Mouse (Mus musculus): ENCODE data around the gene Ptprm.

Ptprm gene

DNA sequence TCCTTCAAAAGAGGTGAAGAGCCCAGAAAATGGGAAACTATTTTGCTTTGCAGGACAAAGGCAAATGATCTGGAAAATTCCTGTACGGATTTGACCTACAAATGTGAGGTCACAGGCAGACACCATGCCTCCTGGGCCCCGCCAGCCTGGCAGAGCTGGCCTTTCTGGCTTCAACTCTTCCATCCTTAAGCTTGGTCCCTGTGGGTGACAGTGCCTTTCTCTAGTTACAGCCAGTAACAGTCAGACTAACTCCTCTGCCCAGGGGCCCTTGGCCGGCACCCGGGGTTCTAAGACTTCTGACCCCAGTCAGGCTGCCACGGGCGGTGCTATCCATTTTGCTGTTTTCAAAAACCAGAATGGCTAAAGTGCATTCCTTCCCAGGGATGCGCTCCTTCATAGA, 217.4 kb downstream of the Ptprm start:
- DNase-seq (ENCODE audit: low read depth, low spot score), result no peak

DNA sequence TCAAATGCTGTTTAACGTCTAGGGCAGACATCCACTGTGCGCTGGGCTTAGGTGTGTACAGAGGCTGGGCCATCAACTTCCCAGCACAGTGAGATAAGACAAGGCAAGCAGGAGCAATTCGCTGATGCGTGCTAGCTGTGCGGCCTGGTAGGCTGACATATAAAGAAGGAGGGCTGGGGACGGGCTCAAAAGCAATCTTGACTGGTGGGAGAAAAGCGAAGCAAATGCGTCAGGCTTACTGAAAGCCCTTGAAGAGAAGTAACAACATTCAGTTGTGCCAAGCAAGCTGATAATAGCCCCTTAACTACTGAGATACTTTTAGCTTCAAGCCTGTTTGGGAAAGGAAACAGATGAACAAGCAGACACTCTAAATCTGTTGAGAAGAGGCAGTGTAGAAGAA, 217.8 kb downstream of the Ptprm start:
- DNase-seq (ENCODE audit: low read depth, low spot score), result no peak

DNA sequence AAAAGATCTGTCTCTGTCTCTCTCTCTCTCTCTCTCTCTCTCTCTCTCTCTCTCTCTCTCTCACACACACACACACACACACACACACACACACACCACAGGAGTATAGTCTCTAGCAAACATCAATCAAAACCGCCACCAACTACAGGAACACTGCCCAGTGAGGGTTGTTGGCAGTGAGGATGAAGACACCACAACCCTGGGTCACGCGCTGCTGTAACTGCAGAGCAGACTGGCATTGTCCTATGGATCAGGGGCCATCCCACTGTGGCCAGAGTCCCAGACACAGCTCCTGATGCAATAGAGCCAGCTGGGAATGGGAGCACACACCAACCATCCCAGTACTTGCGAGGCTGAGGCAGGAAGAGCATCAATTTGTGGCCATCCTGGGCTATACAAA, 220.0 kb downstream of the Ptprm start:
- no peak for DNase-seq (ENCODE audit: low read depth, low spot score)

DNA sequence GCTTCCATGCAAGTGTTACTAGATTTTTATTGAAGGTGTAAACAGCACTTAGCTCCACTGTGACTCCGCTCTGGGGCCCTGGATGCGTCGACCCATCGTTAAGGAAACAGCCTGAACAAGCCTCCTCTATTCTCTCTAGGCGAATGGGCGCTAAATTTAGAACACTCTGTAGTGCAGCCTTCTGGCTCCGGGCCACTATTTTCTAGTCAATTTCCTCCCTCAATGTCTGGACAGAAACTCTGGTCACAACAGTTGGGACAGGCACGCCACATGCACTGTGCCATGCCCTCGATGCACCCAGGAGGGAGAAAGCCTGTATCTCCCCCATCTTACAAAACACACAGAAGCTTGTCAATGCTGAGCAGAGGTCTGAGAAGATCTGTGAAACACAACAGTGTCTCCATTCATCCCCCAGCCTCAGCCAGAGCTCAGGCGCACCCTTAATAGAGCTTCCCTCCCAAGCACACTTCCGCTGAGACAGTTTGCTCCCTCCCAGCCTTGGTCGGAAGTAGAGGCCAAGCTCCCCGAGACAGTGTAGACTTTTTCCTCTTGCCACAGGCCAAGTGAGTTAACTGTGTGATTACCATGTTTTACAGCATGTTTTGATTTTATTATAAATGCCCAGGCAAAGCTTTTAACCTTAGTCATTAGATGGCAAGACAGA, 220.7 kb downstream of the Ptprm start:
- no peak for DNase-seq (ENCODE audit: low read depth, low spot score)

DNA sequence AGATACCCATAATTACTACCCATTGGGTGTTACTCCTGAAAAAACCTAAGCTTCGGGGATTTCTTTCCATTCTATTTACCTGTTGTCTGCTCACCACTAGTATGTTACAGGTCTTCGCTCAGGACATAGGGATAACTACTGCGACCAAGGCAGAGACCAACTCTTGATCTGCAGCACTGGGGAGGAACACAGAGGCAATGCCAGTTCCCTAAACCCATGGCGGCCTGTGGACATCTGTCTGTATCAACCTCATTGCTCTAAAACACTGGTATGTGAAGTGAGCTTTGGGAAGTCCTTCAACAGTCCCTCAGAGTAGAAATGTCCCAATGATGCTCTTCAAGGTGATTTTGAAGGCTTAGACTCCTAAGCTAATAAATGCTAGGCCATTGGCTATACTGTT, 221.2 kb downstream of the Ptprm start:
- no peak for DNase-seq (ENCODE audit: low read depth, low spot score)

DNA sequence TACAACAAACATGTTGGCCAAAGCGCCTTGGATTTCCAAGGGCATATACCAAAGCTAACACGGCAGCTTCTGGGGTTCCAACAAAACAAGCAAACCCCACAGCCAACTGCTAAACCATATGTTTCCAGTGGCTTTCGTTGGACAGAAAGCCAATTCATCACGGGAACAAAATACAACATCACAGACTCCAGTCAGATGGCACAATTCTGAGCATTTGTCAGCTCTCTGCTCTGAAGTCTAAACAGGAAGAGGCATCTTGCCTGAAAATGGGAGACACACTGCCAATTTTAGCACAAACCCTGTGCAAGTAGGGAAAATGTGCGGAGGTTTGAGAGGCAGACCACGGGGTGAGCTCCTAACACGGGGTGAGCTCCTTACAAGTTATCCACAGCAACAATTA, 226.7 kb downstream of the Ptprm start:
- DNase-seq (ENCODE audit: low read depth, low spot score), result peak; percentile 70

DNA sequence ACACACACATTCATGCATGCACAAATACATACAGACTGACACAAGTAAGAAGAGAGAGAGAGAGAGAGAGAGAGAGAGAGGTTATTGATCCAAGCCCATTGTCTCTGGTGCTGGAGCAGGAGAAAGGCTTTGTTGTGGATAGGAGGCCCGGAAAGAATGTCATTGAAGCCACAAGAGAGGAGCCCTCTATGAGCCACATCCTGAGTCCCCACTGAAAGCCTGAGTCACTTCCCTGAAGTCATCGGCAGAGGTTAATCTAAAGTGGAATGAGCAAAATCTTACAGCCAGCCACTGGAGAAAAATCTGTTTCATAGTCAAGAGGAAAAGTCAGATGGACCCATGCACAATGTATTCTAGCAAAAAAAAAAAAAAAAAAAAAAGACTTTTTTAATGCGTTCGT, 228.7 kb downstream of the Ptprm start:
- no peak for DNase-seq (ENCODE audit: low read depth, low spot score)

DNA sequence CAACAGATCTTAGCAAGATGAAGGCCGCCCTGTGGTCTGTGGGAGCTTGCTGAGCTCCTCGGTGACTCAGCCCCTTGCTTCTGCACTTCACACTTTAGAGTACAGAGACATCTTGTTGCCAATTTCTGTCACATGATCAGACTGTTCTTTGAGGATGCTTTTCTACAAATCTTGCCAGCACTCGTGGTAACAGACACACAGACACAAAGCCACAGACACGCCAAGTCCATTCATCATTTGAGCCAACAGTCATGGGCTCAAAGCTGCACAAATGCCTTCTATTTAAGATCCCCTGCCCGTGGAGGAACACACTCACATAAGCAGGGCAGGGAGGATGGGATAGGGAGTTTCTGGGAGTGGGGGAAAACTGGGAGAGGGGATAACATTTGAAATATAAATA, 230.0 kb downstream of the Ptprm start:
- DNase-seq (ENCODE audit: low read depth, low spot score), result no peak

DNA sequence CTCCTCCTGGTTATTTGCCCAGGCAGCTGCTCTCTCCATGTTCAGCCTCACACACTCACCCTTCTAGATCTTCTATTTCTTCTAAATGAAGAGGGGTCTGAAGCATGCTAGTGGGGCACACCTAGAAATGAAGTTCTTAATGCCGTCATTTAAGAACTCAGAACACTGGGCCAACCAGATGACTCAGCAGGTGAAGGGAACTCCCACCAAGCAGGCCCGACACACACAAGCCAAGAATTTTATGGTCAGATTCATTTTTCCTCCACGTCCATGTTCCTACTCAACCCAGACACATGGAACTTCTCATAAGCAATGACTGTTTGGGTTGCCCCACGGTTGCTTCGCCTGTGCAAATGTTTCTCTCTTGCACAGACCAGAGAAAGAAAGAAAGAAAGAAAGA, 230.5 kb downstream of the Ptprm start:
- no peak for DNase-seq (ENCODE audit: low read depth, low spot score)

DNA sequence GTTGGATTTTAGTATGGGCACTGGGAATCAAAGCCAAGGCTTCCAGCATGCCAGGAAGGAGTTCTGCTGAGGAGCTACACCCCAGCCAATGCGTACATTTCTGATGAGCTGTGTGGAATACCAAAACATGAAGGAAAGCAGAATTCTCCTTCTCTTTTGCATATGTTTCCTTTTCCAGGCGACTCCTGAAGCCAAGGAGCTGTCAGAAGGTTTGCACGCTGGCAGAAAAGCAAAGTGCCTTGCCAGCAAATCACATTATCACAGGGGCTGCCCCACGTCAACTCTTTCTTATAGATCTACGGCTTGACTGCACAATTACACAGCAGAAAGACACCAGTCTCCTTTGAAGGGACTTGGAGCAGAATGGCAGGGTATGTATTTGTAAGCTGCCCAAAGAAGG, 233.4 kb downstream of the Ptprm start:
- peak; percentile 59 for DNase-seq (ENCODE audit: low read depth, low spot score)

DNA sequence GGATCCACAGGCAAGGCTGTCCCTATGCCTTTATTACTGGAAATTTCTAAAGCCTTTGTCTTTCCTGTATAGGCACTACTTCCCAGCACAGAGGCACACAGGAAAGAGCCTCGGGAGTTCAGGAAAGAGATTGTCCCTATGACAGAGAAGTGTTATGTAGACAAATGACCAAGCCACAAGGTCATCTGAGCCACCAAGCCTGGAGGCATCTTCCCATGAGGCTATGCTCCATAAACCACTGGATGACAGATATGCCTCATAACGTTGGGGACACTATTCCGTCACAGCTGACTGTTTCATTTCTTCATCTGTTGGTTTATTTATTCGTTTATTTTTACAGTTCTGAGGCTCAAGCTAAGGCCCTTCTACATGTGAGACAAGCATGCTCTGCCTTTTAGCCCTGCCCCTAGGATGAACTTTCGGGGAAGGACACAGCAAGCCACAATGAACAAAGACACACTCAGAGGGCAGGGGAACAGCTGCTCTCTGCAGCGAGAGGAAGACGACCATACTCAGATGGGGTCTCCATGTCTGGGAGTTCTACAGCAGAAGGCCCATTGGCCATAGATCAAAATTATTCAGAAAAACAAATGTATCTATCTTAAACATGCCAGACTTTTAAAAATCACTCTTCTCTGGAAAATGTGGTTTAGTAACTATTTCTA, 235.4 kb downstream of the Ptprm start:
- DNase-seq (ENCODE audit: low read depth, low spot score), result no peak

DNA sequence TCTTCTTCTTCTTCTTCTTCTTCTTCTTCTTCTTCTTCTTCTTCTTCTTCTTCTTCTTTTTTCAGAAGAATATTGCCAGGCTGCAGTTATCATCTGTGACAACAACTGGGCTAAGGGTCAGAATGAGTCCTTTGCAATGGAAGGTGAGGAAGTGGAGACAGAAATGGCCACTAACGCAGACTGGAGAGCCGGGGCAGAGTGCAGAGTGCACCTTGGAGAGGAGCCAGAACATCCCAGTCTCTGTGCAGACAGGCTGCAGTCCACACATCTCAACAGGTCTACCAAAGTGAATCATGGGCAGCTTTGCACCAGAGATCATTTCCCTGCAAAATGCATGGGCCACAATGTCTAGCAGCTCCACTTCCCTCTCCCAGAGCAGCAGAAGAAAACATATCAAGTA, 239.4 kb downstream of the Ptprm start:
- no peak for DNase-seq (ENCODE audit: low read depth, low spot score)

DNA sequence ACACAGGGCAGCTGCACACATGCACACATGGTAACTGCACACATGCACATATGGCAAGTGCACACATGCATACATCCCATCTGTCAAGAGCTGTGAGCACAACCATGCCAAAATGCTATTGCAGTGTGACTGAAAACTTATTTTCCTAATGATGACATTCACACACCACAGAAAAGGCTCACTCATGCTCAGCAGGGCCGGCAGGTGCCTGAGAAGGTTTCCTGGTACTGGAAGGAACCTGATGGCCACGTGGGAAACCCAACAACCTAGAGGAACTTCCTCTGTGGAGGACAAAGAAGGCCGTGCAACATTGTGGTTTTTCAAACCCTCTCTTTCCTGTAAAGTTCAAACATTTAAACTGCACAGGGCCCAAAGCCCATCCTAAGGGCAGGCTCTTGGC, 241.6 kb downstream of the Ptprm start:
- no peak for DNase-seq (ENCODE audit: low read depth, low spot score)

DNA sequence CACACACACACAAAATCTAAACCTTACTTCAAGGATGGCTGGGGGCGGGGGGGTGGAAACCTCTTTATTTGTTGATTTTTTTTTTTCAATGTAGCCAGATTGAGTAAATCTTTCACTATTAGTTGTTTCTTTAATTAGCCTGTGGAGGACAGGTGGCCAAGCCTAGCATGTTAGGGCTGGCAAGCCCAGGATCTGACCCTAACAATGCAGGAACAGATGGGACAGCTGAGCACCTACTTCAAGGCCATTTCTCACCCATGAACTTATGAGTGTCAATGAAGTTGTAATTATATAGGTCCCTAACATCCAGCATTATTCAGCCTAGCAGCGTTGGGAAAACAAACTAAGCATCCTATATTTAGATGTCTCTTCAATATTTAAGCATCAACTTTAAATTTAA, 248.1 kb downstream of the Ptprm start:
- DNase-seq (ENCODE audit: low read depth, low spot score), result no peak

DNA sequence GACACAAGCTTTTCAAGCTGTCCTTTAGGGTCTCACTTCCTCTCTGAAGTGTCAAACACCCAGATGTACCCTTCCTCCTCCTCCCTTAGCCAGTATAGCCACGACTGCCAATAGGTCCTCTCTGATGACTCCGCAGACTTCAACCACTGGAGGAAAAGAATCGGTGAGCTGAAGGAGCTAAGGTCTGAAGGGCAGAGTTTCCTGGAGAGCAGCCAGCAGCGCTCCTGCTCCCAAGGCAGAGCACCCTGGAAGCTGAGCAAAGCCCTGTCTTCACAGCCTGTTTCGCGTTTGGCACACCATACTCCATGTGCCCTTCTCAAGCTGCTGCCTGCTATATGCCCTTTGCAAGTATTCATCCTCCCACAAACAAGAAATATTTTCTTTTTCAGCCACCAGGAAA, 252.2 kb downstream of the Ptprm start:
- no peak for DNase-seq (ENCODE audit: low read depth, low spot score)

DNA sequence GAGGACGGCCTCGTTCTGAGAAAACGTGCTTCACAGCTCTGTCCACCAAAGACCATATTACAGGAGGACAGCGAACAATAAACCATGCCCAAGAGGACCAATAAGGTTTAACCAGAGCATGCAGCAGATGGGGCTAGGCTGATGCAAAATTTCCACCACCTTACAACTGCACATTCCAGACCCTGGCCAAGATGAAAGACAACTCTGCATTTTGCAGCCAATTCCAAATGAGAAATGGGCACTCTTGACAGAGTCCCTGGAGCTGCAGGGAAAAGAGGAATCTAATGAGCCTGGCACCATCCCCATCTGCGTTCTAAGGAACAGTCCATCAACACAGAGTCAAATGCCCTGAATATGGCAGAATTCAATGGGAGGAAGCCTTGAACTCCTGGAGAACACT, 263.3 kb downstream of the Ptprm start:
- DNase-seq (ENCODE audit: low read depth, low spot score), result no peak

DNA sequence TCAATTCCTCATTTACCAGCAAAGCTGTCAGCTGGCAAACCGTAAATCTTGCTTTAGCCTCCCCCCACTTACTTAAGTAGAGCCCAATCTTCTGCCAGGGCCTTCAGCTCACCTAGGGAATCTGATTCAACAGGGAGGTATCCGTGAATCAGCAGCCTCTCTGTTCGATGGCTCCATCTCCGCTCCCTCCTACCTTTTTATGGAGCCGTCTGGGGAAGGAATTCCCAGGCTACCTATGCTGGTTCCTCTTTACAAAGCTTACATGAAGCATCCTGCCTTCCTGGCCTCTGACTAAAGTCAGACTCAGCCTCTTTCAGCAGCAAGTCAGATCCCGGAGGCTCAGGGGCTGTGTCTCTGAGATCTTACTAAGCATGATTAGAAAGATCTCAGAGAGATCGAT, 264.1 kb downstream of the Ptprm start:
- no peak for DNase-seq (ENCODE audit: low read depth, low spot score)

DNA sequence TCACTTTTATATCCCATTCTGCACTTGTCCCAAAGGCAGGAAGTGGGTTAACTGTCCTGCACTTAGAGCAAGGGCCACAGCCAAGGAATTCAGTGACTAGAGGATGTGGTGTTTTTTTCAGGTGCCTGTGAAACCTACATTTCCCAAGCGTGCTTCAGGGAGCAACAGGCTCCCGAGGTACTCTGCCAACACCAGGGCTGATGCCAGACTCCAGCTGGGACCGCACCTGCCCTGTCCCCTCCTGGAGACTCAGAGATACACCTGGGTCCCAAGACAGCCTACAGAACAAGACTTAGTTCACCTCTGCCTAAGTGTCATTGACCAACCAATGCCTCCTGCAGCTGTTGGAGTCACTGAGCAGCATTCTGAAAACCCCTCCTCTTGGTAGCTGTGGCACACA, 264.6 kb downstream of the Ptprm start:
- no peak for DNase-seq (ENCODE audit: low read depth, low spot score)

DNA sequence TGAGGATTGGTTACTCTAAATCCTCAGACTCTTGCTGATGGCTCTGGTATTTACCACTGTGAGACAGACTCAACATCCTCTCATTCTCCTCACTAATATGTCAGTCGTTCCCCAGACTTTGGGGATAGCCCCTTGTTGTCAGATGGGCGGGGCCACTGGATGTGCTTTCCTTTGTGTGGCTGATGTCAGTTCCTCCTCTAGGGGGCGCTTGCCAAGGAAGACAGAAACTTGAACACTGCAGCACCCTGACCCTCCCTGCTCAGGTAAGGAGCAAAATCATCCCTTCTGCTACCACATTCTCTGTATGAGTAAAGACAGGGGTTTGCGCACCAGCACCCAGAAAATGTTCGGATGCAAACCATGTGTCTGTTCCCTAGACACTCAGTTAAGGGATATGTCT, 266.7 kb downstream of the Ptprm start:
- no peak for DNase-seq (ENCODE audit: low read depth, low spot score)

DNA sequence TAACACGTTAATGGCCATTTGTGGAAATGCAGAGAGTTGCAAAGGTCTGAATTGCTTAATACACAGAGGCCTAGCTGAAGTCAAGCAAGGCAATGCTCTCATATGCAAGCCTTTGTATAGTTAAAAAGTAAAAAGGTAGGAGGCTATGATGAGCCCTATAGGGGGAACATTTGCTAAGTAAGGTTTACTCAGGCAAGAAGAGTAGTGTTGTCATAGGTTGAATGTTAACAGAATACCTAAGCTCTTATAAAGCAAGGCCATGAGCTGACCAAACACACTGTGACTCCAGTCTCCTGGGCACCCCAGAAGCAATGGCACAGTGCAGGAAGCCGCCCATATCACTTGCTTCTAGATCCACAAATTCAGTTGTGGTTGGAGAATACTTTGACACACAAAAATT, 267.4 kb downstream of the Ptprm start:
- DNase-seq (ENCODE audit: low read depth, low spot score), result no peak

DNA sequence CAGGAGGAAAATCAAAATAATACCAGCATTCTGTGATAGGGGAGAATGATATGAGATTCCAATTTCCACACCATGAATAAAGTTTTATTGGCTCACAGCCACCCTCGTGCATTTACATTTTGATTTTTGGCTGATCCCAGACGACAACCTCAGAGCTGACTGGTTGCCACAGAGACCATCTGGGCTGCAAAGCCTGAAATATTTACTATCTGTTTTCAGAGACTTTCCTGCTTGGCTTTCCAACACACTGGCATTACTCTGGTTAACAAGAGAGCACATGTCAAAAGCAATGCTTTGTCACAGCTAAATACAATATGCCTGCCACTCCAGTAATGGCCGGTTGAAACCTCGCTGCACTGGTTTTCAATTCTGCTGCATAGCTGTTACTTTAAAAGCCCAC, 269.8 kb downstream of the Ptprm start:
- DNase-seq (ENCODE audit: low read depth, low spot score), result no peak

DNA sequence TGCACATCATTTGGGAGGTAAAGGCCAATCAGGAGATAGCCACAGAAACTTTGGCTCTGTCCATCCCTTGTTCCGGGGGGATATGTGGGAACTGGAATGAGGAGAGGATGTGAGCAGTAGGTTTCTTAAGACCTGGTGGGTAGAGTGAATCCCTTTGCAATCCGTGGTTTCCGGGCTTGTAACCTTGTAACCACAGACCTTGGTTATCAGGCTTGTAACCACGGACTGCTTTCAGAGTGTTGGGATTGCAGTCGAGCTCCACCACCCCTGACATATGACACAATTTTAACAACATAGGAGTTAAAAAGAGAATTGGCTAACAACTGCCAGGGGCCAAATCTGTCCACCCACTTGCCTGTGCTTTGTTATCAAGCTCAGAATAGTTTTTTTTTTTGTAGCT, 270.2 kb downstream of the Ptprm start:
- no peak for DNase-seq (ENCODE audit: low read depth, low spot score)

DNA sequence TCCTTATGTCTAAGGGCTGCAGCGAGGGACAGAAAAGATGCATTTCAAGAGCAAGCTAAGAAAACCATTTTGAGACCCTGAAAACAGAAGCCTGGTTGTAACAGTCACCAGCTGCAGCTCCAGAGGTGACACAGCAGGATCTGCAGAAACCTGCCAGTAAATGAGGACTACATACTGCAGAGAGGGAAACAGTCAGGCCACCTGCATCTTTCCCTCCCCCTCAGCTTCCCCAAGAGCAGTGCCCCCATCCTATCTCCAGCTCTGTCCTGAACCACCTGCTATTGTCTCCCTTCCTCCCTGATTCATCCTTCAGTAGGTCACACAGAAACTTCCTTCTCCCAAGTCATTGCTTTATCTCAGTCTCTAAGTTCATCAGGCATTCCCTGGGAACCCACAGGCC, 274.7 kb downstream of the Ptprm start:
- no peak for DNase-seq (ENCODE audit: low read depth, low spot score)

DNA sequence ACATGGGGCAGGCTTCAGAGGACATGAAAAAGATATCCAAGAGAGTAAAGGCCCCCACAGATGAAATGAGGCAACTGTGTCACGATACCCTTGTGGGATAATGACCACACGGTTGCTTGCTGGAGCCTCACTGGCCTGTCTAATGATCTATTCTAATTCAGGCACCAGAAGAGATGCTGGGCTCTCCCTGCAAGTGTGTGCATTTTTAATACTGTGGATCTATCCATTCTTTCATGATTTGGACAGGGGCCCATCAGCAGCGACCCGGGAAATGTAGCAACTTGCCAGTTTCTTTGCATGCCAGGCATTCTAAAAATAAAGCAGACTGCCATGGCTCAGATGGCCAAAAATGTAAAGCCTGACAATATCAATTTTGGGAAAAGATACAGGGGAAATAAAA, 280.7 kb downstream of the Ptprm start:
- no peak for DNase-seq (ENCODE audit: low read depth, low spot score)
